Mouse (Mus musculus): ENCODE measurements around the gene Hoxc12.

The Hoxc12 gene

DNA sequence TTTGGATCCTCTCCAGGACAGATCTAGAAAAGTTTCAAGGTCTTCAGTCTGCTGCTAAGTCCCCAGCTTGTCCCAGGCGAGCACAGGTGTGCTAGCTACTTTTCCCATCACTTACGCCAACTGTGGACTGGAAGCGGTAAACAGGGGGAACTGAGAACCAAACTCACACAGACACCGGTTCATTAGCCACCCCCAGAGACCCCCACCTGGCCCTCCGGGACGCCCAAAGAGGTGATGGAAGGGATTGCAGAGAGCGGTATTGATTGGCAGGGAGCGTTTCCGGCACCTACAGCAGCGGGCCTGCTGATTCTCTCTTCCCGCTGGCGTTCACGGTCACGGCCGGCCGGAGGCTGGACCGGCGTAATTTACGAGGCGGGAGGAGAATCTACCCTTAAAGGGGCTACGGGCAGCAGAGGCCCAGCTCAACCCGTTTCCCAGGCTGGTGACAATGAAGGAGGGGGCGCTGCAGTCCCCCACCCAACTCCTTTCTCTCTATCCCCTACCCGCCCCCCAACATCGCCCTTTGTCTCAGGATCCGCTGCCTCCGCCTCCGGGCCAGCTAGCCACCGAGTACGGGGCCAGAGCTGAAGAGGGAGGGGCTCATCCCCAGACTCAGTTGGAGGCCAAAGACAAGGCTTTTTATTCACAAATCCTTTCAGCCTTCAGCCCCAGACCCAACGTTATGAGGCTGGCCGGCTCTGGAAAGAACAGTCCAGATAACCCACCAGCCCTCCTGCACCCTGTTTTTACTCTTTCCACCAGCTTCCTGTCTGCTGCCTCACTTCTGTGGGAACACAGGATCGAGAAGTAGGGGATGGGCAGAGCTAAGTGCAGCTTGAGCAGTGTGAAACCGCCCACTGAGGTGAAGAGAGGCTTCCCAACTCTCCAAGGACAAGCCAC, 2.9 kb downstream of the Hoxc12 start:
- no peak for DNase-seq

- DNase-seq, result no peak
Measured at GRCm38 (mm10) chr15:102942739-102943467, 6.3 kb downstream of the Hoxc12 start.

GRCm38 (mm10) chr15:102943468-102943813, 6.9 kb downstream of the Hoxc12 start:
- no peak for DNase-seq

DNA sequence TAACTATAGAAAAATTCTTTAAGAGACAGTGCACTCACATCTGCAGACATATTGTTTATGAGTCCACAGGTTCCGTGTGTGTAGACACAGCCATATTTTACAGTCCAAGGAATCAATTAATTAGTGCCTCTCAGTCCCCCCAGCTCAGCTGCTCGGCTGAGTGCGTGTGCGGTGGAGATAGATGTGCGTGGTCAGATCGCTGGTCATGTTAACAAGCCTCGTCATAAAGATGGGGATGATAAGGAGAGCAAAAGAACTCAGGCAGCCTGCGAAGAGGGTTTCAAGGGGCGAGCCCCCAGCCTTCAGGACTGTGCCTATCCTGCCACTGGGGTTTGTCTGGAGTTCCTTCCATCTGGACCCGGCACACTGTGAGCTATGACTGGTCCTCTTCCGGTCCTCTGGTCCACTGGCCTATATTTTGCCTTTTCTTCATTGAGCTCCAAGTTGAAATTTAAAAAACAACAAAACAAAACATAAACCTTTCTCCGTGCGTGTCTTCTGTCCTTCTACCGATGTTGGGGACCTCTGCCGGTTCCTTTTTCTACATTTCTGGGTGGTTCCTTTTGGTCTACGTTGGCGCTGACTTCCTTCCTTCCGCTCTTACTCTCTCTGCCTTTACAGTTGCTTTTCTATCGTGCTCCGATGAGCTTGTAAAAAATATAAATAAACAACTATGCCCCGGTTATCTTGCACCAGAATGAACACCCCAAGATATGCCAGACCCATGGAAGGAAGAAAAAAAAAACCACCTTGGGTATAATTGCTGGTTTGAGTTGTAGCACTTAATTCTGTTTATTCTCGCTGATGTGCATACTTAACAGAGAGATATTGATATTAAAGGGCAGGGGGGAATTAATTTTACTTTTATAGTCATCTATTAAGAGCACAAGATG, 8.9 kb downstream of the Hoxc12 start:
- no peak for DNase-seq

GRCm38 (mm10) chr15:102947276-102947675, 10.7 kb downstream of the Hoxc12 start:
- DNase-seq, result no peak

GRCm38 (mm10) chr15:102948842-102949241, 12.3 kb downstream of the Hoxc12 start:
- no peak for DNase-seq

DNA sequence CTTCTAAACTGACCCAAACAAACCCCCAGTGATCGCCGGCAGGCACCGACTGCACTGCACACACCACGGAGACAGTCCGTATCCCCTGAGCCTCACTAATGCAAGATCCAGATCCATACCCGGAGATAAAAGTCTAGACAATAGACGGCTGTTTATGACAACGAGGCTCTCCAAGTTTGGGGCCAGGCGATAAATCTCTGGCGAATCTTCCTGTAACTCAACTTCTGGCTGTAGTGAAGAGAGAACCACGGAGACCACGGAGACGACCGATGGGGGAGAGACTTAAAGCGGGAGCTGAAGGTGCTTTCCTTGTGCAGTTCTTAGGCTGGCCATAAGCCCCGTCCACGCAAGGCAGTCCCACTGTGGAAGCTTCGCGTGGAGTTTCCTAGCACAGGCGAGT, 13.1 kb downstream of the Hoxc12 start:
- DNase-seq, result no peak

DNA sequence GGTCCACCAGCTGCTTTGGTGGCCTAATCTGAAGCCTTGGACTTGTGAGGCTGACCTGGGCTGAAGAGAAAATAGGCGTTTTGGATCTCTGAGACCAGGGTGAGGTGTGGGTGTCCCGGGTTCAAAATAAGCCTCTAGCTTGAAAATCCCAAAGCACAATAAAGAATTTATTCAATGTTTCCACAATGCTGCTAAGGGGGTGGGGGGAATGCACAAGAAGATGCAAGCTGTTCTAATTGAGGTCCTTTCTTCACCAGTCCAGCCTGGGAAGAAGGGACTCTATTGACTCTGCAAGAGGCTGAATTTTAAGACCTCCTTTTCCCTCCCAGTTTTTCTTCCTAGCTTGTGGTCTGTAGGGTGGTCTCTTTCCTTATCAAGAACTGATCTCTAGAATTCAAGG, 14.3 kb downstream of the Hoxc12 start:
- DNase-seq, result no peak

DNA sequence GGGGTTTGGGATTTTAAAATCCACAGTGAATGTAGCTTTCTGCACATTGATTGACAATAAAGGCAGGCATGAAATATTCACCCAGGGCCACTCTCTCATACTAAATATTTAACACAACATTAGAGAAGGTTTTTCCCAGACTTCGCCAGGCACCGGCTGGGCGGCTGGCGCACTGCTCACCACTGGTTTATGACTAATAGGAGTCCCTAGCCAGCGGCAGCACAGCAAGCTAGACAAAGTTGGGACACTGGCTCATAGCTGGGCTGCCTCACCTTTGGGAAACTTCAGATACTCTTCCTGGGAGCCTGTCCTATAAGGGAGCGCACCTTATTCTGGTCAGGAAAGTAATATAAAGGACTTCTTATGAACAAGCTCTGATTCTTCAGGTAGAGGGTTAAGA, 17.0 kb downstream of the Hoxc12 start:
- DNase-seq, result no peak

DNA sequence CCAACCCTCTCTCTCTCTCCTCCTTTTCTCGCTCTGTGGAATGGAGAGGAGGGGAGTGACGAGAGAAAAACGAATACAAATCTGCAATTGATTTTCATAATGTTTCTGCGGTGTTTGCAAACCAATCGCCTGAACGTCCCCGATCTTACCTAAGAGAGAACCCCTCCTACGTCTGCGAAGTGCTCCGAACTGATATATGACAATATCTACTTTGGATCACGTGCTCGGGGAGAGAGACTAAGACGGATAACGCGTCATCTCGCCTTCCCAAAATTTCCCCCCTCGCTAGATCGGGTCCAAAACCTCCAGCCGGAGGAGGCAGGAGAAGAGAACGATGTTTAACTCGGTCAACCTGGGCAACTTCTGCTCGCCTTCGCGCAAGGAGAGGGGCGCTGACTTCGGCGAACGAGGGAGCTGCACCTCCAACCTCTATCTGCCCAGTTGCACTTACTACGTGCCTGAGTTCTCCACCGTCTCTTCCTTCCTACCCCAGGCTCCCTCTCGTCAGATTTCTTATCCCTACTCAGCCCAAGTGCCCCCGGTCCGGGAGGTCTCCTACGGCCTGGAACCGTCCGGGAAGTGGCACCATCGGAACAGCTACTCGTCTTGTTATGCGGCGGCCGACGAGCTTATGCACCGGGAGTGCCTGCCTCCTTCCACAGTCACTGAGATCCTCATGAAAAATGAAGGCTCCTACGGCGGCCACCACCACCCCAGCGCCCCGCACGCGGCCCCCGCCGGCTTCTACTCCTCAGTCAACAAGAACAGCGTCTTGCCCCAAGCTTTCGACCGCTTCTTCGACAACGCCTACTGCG, 17.8 kb downstream of the Hoxc12 start, which contains the start of gene Hoxc11:
Hoxc11 (plus strand) TSS at position 236 of the 815 bp plus-strand sequence.
- DNase-seq, result no peak

DNA sequence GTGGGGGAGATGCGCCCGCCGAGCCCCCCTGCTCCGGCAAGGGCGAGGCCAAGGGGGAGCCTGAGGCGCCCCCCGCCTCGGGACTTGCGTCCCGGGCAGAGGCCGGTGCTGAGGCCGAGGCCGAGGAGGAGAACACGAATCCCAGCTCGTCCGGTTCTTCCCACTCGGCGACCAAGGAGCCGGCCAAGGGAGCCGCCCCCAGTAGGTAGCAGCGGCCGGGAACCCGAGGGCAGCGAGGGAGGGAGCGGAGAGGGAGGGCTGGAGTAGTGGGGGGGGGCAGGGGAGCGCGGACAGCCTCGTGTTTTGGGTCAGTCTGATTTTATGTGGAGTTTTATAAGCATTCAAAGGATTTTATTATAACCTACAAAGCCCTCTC, 18.4 kb downstream of the Hoxc12 start:
- no peak for DNase-seq

- DNase-seq, result no peak
Measured at GRCm38 (mm10) chr15:102955833-102956640, 19.5 kb downstream of the Hoxc12 start.

- no peak for DNase-seq
Measured at GRCm38 (mm10) chr15:102956906-102957305, 20.3 kb downstream of the Hoxc12 start.

- DNase-seq, result no peak
Measured at GRCm38 (mm10) chr15:102959663-102960191, 23.2 kb downstream of the Hoxc12 start.

- no peak for DNase-seq
Measured at GRCm38 (mm10) chr15:102961728-102962127, 25.2 kb downstream of the Hoxc12 start.

- no peak for DNase-seq
Measured at GRCm38 (mm10) chr15:102962492-102962891, 25.9 kb downstream of the Hoxc12 start.

- no peak for DNase-seq
Measured at GRCm38 (mm10) chr15:102963259-102963658, 26.7 kb downstream of the Hoxc12 start.

- DNase-seq, result peak in 1 of 2 experiments; percentile 46
Measured at GRCm38 (mm10) chr15:102963671-102964640, 27.4 kb downstream of the Hoxc12 start.

DNA sequence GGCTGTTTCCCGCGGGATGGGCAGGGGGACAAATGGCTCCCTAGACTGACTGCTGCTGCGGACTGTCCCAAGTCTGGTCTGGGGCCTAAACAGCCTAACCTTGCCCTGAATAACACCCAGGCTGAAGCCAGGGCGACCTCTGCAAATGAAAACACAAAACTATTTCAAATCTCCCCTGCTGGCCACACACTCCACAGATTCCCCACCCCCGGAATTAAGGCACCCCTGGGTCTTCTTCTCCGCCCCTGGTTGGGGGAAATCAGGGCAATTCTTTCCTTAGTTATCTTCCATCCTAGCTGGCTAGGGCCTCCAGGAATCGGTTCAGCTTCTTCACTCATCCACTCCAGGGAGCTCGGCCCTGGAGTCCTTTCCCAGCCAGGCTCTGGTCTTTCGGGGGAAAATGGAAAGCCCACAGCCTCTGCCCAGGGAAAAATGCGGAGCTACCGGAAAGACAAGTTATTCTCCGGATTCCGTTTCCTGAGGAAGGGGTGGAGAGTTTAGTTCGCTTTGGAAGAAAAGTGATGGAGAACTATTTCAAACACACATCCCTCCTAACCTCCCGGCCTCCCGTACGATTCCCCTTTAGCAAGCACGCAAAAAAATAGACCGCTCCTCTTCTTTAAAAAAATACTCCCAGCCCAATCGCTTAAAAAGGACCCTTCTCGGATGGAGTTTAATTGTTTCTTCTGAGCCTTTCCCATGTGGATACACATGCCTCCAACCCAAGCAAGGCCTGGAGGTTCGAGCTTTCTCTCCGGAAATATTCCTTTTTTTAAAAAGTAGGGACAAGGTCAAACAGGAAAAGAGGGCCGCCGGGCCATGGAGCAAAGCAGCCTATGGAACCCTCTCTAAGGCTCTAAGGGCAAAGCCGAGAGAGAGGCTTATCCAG, 28.7 kb downstream of the Hoxc12 start:
- no peak for DNase-seq

All from lung, postnatal 4 days (tissue).